Mouse (Mus musculus): Measurements from ENCODE around the gene Slc35f5.

GRCm38 (mm10) chr1:125537131-125537530, 23.3 kb upstream of the Slc35f5 start:
- TF ChIP-seq CTCF (IDR thresholded peaks at IDR 0.05; ENCODE audit: borderline replicate concordance, extremely low read depth, insufficient read depth, insufficient read length) (no peak), POLR2A (IDR thresholded peaks at IDR 0.05; ENCODE audit: borderline replicate concordance, extremely low read depth, insufficient read depth, insufficient read length, poor library complexity, severe bottlenecking) (no peak)

All from brain, embryonic 14.5 days (tissue).